Mouse (Mus musculus) adrenal gland, postnatal 0 days (tissue): Measurements from ENCODE around the gene Rbmy. TPM values are rescaled to one million over a fixed set of nuclear protein-coding genes. Genes with fewer than 3 reads are reported as not detected.

Source experiments
- polyA plus RNA-seq: library from polyadenylated mRNA; unstranded; fragments of >200 nt; fragmentation: Nextera tagmentation; extraction: Ambion mirVana; gene quantifications from 2 replicates; pipeline ENCODE4 v1.2.1, GENCODE M21; 2015

The Rbmy gene
- not detected in 2 replicates for polyA plus RNA-seq

DNA sequence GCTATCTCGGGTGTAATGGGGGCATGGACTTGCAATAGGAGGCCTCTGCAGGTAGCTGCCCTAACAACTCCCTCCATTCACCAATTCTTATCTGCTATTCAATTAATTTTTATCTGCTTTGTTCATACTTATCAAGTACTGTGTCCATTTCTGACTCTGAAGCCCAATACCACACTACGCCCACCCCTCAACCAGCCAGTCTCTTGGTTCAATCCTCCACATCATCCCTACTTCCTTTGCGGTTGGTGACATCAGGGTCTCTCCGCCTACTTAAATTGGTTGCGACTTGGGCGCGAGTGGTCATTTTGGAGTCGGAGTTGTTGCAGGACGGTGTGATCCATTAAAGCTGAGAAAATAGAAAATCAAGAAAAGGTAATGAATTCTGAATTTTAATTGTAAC lies at the start of gene Rbmy, which contains the start of gene Gm10256:
Gene Rbmy (plus strand): TSS at position 301 of the 400 bp plus-strand sequence.
Gene Gm10256 (plus strand): TSS at position 320 of the 400 bp plus-strand sequence.

DNA sequence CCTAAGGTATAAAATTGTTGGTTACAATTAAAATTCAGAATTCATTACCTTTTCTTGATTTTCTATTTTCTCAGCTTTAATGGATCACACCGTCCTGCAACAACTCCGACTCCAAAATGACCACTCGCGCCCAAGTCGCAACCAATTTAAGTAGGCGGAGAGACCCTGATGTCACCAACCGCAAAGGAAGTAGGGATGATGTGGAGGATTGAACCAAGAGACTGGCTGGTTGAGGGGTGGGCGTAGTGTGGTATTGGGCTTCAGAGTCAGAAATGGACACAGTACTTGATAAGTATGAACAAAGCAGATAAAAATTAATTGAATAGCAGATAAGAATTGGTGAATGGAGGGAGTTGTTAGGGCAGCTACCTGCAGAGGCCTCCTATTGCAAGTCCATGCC lies 34.4 kb upstream of the Rbmy start, which contains the start of gene Gm4064:
Gene Gm4064 (minus strand): TSS at position 101 of the 400 bp plus-strand sequence.

Other genes starting within 250 kb of the Rbmy start
- gene H2al2c, start 231.6 kb upstream of the Rbmy start, polyA plus RNA-seq, result not detected in 2 replicates
- not detected in 2 replicates for gene Sry, start 167.0 kb upstream of the Rbmy start, polyA plus RNA-seq
- not detected in 2 replicates for gene H2al2b, start 110.0 kb upstream of the Rbmy start, polyA plus RNA-seq
- not detected in 2 replicates for gene Gm4064, start 34.5 kb upstream of the Rbmy start, polyA plus RNA-seq
- not detected in 2 replicates for gene Gm10256, start within 50 bp of the Rbmy start, polyA plus RNA-seq
- not detected in 2 replicates for gene Gm10352, start 70.3 kb downstream of the Rbmy start, polyA plus RNA-seq
- not detected in 2 replicates for gene Gm29289, start 101.9 kb downstream of the Rbmy start, polyA plus RNA-seq